Mouse (Mus musculus) testis, adult 2 months (tissue): Measurements from ENCODE around the gene Papss1. TPM values are rescaled to one million over a fixed set of nuclear protein-coding genes. Genes with fewer than 3 reads are reported as not detected.

Experiments
- H3K27ac ChIP-seq: fragments of 200-500 bp; 2 replicates; pipeline ENCODE4 v1.5.1; 2012; ENCODE audit warnings: low read depth, low read length; ENCODE audit not compliant: control insufficient read depth, insufficient read depth
- H3K27me3 ChIP-seq: fragments of 200-500 bp; 2 replicates; pipeline ENCODE4 v1.6.1; 2012; ENCODE audit warnings: mild to moderate bottlenecking, low read length, moderate library complexity; ENCODE audit not compliant: control insufficient read depth, insufficient read depth
- H3K36me3 ChIP-seq: fragments of 200-500 bp; 2 replicates; pipeline ENCODE4 v1.6.1; 2012; ENCODE audit warnings: mild to moderate bottlenecking, low read length; ENCODE audit not compliant: control insufficient read depth, insufficient read depth
- H3K4me1 ChIP-seq: fragments of 200-500 bp; 2 replicates; pipeline ENCODE4 v1.6.1; 2012; ENCODE audit warnings: low read length; ENCODE audit not compliant: control insufficient read depth, insufficient read depth
- H3K4me3 ChIP-seq: fragments of 200-500 bp; 2 replicates; pipeline ENCODE4 v1.5.1; 2012; ENCODE audit warnings: low read depth, mild to moderate bottlenecking, low read length, moderate library complexity, mixed read lengths; ENCODE audit not compliant: control insufficient read depth
- CTCF ChIP-seq: fragments of 200-500 bp; IDR thresholded peaks from 2 replicates; pipeline ENCODE4 v1.5.1; 2012; ENCODE audit warnings: low read depth, mild to moderate bottlenecking, inconsistent platforms, low read length, moderate library complexity; ENCODE audit not compliant: control insufficient read depth, insufficient read depth, insufficient replicate concordance
- POLR2A ChIP-seq: fragments of 200-500 bp; IDR thresholded peaks from 2 replicates; pipeline ENCODE4 v1.6.1; 2012; ENCODE audit warnings: low read depth, mild to moderate bottlenecking, inconsistent platforms, low read length, moderate library complexity; ENCODE audit not compliant: control insufficient read depth
- polyA plus RNA-seq: library from polyadenylated mRNA; depleted of rRNA; stranded (reverse); fragments of >200 nt; gene quantifications from 2 replicates; pipeline ENCODE4 v1.2.3, GENCODE M21; 2012

Gene Papss1
- polyA plus RNA-seq, 1 experiment = 5.7 TPM

DNA sequence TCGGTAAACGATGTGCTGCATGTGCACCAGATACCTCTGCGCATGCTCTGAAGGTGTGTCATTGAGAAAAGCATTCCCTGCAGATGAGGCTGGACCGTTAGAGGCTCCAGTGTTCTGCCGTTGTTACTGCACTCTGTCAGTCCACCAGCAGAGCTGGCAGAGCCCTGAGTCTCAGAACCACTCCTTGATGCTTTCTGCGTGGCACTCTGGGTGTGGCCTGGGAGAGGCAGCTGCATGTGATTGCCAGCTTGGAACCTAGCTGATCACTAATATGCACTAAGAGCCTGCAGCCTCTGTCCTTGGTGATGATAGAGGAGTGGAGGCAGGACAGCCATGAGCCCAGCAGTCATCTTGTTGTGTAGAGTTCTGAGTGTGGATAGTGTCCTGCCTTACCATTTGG, 43.5 kb downstream of the Papss1 start:
- Histone ChIP-seq H3K36me3 (no peaks in the 10 kb centered on the region), H3K4me1 (no peaks in the 10 kb centered on the region)

DNA sequence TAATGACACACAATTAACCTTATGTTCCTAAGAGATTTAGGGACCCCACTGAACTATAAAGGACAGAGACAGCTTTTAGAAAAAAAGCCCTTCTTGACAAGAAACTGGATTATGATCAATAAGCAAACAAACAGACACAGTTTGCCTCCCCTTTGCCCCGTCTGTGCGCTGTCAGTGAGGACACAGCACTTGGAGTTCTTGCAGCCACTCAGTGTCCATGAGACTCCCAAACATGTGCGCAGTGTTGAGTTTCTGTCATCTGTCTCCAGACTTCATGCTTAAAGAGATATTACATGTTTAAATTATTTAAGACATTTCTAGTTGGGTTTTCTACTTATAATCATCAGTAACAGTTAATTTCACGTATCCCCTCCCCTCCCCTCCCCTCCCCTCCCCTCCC, 45.1 kb downstream of the Papss1 start:
- H3K4me1 ChIP-seq = no peaks in the 10 kb centered on the region
- H3K27me3 ChIP-seq = no peaks in the 10 kb centered on the region
- H3K4me3 ChIP-seq = no peak overlapping the region
- H3K27ac ChIP-seq = no peak overlapping the region
- no peaks in the 10 kb centered on the region for H3K36me3 ChIP-seq
- no peak for TF ChIP-seq POLR2A
- TF ChIP-seq CTCF = no peak

More for the DNA sequence above, 43.5 kb downstream of the Papss1 start:
- Histone ChIP-seq H3K4me3 (no peak overlapping the region), H3K27ac (no peak overlapping the region), H3K27me3 (no peaks in the 10 kb centered on the region)
- no peak for TF ChIP-seq CTCF
- no peak for TF ChIP-seq POLR2A

DNA sequence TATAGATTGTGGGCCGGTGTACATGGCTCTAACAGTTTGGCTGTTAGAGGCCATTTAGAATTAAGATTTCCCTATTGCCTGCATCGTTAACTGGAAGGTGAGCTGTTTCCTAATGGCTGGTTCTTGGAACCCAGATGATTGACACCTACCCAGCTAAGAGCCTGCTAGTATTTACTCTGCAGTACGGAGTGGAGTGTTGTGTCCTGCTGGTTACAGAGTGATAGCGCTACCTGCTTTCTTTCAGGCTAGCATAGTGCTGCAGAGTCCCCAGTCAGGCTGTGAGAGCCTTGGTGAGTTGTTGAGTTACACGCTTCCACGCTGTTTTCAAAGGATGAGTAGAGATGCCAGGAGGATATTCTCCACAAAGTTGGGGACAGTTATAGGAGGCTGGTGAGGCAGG, 46.0 kb downstream of the Papss1 start:
- TF ChIP-seq POLR2A (no peak), CTCF (no peak)
- Histone ChIP-seq H3K27me3 (no peaks in the 10 kb centered on the region), H3K27ac (no peak overlapping the region), H3K4me3 (no peak overlapping the region), H3K36me3 (no peaks in the 10 kb centered on the region), H3K4me1 (no peaks in the 10 kb centered on the region)

DNA sequence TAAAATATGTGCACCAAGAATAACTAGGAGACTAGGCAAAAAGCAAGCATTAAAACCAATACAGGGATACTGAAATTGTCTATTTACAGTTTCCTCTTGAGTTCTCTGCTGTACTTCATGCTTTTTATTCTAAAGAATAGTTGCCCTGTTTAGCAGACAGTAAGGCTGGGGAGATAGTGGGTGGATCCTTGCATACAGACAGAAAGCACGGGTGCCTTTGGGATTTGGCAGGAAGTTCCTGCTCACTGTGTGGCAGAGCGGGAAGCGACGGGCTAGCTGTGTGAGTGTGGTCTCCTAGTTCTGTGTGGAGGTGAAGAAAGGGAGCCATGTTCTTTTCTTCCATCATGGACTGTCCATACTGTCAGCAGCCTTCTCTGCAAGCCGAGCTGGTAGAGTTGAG, 48.3 kb downstream of the Papss1 start:
- no peaks in the 10 kb centered on the region for H3K27me3 ChIP-seq
- H3K36me3 ChIP-seq = no peaks in the 10 kb centered on the region
- no peaks in the 10 kb centered on the region for H3K4me1 ChIP-seq
- H3K4me3 ChIP-seq = peak overlapping the region; percentile 41
- no peak overlapping the region for H3K27ac ChIP-seq
- no peak for TF ChIP-seq POLR2A
- TF ChIP-seq CTCF = no peak

DNA sequence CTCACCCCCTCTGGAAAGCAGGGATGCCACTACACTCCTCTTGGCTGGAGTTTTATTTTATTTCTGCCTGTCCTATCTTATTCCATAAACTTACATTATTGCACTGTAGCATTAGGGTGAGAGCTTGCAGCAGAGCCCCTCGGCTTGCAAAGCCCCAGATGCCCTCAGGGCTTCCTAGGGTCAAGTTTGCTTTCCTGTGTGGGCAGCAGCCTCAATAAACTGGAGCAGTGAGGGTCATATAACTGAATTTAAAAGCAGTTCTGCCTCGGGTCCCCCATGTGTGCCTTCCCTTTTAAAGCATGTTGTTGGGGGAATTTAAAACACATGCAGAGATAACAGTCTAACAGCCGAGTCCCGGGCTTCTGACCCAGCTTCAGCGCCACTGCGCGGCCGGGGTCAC, 49.5 kb downstream of the Papss1 start:
- Histone ChIP-seq H3K4me1 (no peaks in the 10 kb centered on the region), H3K4me3 (no peak overlapping the region), H3K27me3 (no peaks in the 10 kb centered on the region), H3K27ac (no peak overlapping the region), H3K36me3 (no peaks in the 10 kb centered on the region)
- TF ChIP-seq CTCF (no peak), POLR2A (no peak)

DNA sequence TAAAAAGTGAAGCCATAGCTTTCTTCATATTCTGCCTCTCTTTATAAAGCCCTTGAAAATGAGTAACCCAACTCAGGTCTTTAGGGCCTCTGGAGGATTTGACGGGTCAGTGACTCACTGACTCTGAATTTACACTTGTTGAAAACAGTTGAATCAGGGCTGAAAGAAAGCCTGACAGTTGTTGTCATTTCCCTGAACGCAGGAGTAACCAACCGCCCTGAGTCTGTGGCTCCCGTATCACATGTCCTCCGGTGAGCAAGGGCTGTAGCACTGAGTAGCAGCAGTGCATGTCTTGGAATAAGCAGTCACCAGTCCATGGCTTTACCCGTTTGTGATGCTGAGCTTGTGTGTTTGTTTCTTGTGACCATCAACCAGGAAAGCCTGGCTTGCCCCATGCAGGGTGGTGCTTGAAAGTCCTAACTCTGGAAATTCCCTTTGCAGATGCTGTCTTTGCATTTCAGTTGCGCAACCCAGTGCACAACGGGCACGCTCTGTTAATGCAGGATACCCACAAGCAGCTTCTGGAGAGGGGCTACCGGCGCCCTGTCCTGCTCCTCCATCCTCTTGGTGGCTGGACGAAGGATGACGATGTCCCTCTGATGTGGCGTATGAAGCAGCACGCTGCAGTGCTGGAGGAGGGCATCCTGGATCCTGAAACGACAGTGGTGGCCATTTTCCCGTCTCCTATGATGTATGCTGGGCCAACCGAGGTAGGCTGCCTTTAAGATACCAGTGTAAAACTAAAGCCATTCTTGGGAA, 54.2 kb downstream of the Papss1 start:
- no peaks in the 10 kb centered on the region for H3K27me3 ChIP-seq
- no peak overlapping the region for H3K27ac ChIP-seq

DNA sequence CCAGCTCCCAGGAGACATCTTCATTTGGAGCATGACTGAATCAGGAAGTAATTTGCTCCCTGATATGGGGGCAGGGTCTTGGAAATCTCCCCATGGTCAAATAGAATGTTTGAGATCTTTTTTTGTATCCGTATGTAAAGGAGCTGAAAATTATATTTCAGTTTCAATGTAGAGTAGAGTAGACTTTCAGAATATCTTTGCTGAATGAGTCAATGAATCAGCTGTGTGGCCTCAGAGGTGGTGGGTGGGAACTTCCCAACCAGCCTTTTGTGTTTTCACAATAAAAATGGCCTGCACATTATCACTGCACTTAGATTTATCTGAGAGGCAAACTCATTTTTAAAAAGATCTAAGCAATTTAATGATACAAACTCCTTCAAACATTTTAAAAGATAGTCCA, 58.6 kb downstream of the Papss1 start:
- TF ChIP-seq CTCF = no peak
- no peak for TF ChIP-seq POLR2A
- Histone ChIP-seq H3K4me1 (no peaks in the 10 kb centered on the region), H3K27ac (no peak overlapping the region), H3K27me3 (no peaks in the 10 kb centered on the region), H3K4me3 (no peak overlapping the region), H3K36me3 (no peaks in the 10 kb centered on the region)

More for the DNA sequence above, 54.2 kb downstream of the Papss1 start:
- TF ChIP-seq CTCF = no peak
- H3K36me3 ChIP-seq = no peaks in the 10 kb centered on the region
- H3K4me3 ChIP-seq = no peak overlapping the region
- H3K4me1 ChIP-seq = no peaks in the 10 kb centered on the region

DNA sequence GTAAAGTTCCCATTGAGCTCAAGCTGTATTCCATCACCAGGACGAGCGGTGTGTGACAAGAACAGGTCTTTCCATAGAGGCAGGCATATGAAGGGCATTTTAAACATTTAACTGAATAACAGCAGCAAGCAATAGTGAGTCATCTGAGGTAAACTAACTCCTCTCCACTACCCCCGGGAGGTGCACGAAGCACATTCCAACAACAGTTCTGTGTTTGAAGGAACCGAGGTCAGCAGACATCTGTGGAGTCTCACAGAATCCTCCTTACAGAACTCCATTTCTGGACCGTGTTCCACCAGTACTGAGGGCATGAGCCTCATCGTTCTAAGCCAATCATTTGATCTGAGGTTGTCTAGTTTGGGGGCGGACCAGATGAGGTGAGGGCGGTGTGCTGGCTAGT, 59.5 kb downstream of the Papss1 start:
- no peak overlapping the region for H3K27ac ChIP-seq
- no peaks in the 10 kb centered on the region for H3K4me1 ChIP-seq
- H3K27me3 ChIP-seq = no peaks in the 10 kb centered on the region
- no peaks in the 10 kb centered on the region for H3K36me3 ChIP-seq
- TF ChIP-seq CTCF (no peak), POLR2A (no peak)
- H3K4me3 ChIP-seq = no peak overlapping the region
